Mouse (Mus musculus) myocyte (in vitro differentiated cells): Measurements from ENCODE around the gene Foxg1.

Source experiments
- E2F4 ChIP-seq: IDR thresholded peaks from one replicate; pipeline ENCODE4 v1.6.1; 2011; ENCODE audit warnings: mild to moderate bottlenecking, control low read depth, moderate library complexity; ENCODE audit not compliant: insufficient read depth
- MAX ChIP-seq: IDR thresholded peaks from one replicate; pipeline ENCODE4 v1.6.1; 2011; ENCODE audit warnings: low read depth, mild to moderate bottlenecking, control low read depth
- MYOG ChIP-seq, 3 experiments: IDR thresholded peaks; one replicate each; pipeline ENCODE4 v1.6.1; 2011; ENCODE audit warnings: control low read depth in 2 of 3, low read depth in 2 of 3, mild to moderate bottlenecking in 2 of 3; ENCODE audit not compliant: insufficient read length in 2 of 3, control insufficient read depth in 1 of 3, insufficient read depth in 1 of 3
- POLR2A ChIP-seq: IDR thresholded peaks from one replicate; pipeline ENCODE4 v1.6.1; 2011; ENCODE audit warnings: low read depth, mild to moderate bottlenecking, control low read depth, moderate library complexity; ENCODE audit not compliant: insufficient read length
- POLR2AphosphoS2 ChIP-seq: IDR thresholded peaks from one replicate; pipeline ENCODE4 v1.6.1; 2011; ENCODE audit warnings: low read depth, control low read depth; ENCODE audit not compliant: insufficient read length
- TCF12 ChIP-seq: IDR thresholded peaks from one replicate; pipeline ENCODE4 v1.6.1; 2011; ENCODE audit warnings: mild to moderate bottlenecking, control low read depth; ENCODE audit not compliant: poor library complexity, insufficient read depth, severe bottlenecking
- USF1 ChIP-seq: IDR thresholded peaks from one replicate; pipeline ENCODE4 v1.6.1; 2011; ENCODE audit warnings: low read depth, mild to moderate bottlenecking, control low read depth, moderate library complexity

- no peak for TF ChIP-seq POLR2A
- TF ChIP-seq POLR2AphosphoS2: no peak
- TF ChIP-seq E2F4: no peak
- no peak for TF ChIP-seq USF1
- no peak for TF ChIP-seq TCF12
- TF ChIP-seq MYOG (IDR thresholded peaks at IDR 0.05; ENCODE audit: control insufficient read depth in 1 of 3, insufficient read depth in 1 of 3, insufficient read length in 2 of 3, low read depth in 2 of 3): no peak
- no peak for TF ChIP-seq MAX
Observed at GRCm38 (mm10) chr12:49391305-49392040, 9.0 kb downstream of the Foxg1 start.
